Mouse (Mus musculus) neural tube, embryonic 12.5 days (tissue): ENCODE results near the gene Churc1. TPM values are rescaled to one million over a fixed set of nuclear protein-coding genes. Genes with fewer than 3 reads are reported as not detected.
"Not testable (repeated sequence)": the region's sequence is repeated elsewhere in the genome, so short reads cannot be mapped to it uniquely, and the experiment has no call there.

Experiments
- ATAC-seq: fragments of 200-750 bp; cut with Nextera tagmentation; 2 replicates; pipeline ENCODE4 v1.8.0; 2017; ENCODE audit warnings: low read depth, mild to moderate bottlenecking, moderate TSS enrichment, moderate library complexity; ENCODE audit not compliant: low FRiP score
- H3K27ac ChIP-seq: fragments of 300-500 bp; sonication (generic); 2 replicates; pipeline ENCODE4 v1.5.1; 2016
- H3K27me3 ChIP-seq: fragments of 300-500 bp; sonication (generic); replicated peaks from 2 replicates; pipeline ENCODE4 v1.6.1; 2016; ENCODE audit warnings: mild to moderate bottlenecking
- H3K36me3 ChIP-seq: fragments of 300-500 bp; sonication (generic); 2 replicates; pipeline ENCODE4 v1.6.1; 2016; ENCODE audit warnings: mild to moderate bottlenecking
- H3K4me1 ChIP-seq: fragments of 300-500 bp; sonication (generic); 2 replicates; pipeline ENCODE4 v1.6.1; 2016
- H3K4me2 ChIP-seq: fragments of 300-500 bp; sonication (generic); replicated peaks from 2 replicates; pipeline ENCODE4 v1.6.1; 2016; ENCODE audit warnings: mild to moderate bottlenecking
- H3K4me3 ChIP-seq: fragments of 300-500 bp; sonication (generic); 2 replicates; pipeline ENCODE4 v1.5.1; 2016
- H3K9ac ChIP-seq: fragments of 300-500 bp; sonication (generic); 2 replicates; pipeline ENCODE4 v1.6.1; 2016; ENCODE audit warnings: mild to moderate bottlenecking
- H3K9me3 ChIP-seq: fragments of 300-500 bp; sonication (generic); 2 replicates; pipeline ENCODE4 v1.6.1; 2016; ENCODE audit warnings: mild to moderate bottlenecking
- WGBS: fragments of 180-500 bp; shearing (Covaris S2); methylation state at CpG from one replicate; pipeline ENCODE4 v1.1.7; 2016; 5-methylcytosine and 5-hydroxymethylcytosine counted together
- polyA plus RNA-seq: library from polyadenylated mRNA; unstranded; fragments of >200 nt; fragmentation: Nextera tagmentation; extraction: Ambion mirVana; gene quantifications from 2 replicates; pipeline ENCODE4 v1.2.1, GENCODE M21; 2016

Churc1 gene
- polyA plus RNA-seq, 1 experiment from 2014 or later: 104 TPM

GRCm38 (mm10) chr12:76776898-76777297 lies 11.6 kb downstream of the Churc1 start:
- Histone ChIP-seq H3K27ac (no peak overlapping the region), H3K36me3 (no peaks in the 10 kb centered on the region), H3K4me2 (no peak overlapping the region), H3K9me3 (no peaks in the 10 kb centered on the region), H3K4me1 (no peaks in the 10 kb centered on the region), H3K27me3 (no peaks in the 10 kb centered on the region), H3K4me3 (no peak overlapping the region), H3K9ac (no peak overlapping the region)
- no peak for ATAC-seq
- WGBS: 92% methylated on average over 5 of the region's 5 CpGs

DNA sequence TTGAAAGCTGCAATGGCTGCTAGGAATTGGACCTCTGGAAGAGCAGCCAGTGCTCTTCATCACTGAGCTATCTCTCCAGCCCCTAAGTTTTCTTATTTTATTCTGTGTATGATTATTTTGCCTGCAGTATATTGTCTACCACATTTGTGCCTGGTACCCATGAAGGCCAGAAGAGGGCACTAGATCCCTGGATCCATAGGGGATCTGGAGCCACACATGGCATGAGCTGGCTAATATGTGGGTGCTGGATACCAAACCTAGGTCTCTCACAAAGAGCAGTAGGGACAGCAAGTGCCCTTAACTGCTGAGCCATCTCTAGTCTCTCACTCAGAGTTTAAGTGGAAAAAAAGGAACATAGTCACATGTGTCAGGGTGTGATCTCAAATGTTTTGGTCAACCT lies 12.5 kb downstream of the Churc1 start:
- ATAC-seq: no peak
- Histone ChIP-seq H3K4me2 (no peak overlapping the region), H3K27ac (no peak overlapping the region), H3K27me3 (no peaks in the 10 kb centered on the region), H3K9ac (no peak overlapping the region), H3K9me3 (no peaks in the 10 kb centered on the region), H3K36me3 (no peaks in the 10 kb centered on the region), H3K4me1 (no peaks in the 10 kb centered on the region), H3K4me3 (no peak overlapping the region)

DNA sequence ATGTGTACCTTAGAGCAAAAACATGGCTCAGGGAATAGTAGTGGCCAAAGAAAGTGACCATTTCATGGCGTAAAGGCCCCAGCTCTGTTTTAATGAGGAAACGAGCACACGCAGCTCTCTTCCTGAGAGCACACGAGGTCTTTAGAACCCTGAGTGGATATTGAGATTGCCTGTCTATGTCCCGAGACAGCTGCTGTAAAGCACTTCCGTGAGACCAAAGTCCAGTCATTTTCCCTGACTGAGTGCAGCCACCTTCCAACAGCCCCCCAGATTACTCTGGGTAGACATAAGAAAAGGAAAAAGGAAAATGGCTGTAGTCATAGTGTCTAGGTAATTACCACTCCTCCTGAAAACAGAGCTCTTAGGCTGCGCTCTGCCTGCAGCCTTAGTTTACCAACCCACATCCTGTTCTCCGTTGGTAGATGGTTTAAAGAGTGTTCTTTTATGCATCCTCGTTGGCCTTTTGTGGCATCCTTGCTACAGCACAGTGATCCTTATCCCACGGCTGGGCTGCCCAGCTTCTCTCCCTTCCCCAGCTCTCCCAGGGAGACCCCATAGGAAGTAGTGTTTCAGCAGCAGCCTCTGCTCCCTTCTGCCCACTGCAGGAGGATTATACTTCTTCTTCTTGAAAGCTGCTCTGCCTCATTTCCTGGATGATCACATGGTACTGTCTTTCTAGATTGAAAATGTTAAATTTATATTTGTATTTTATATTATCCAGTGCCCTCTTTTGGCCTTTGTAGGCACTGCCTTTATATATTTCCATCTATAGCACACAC lies 13.2 kb downstream of the Churc1 start:
- Histone ChIP-seq H3K4me3 (no peak overlapping the region), H3K27ac (no peak overlapping the region), H3K9me3 (no peaks in the 10 kb centered on the region), H3K27me3 (no peaks in the 10 kb centered on the region), H3K4me2 (no peak overlapping the region), H3K36me3 (no peaks in the 10 kb centered on the region), H3K4me1 (no peaks in the 10 kb centered on the region), H3K9ac (no peak overlapping the region)
- 86% methylated on average over 10 of the region's 10 CpGs for WGBS
- ATAC-seq: no peak

GRCm38 (mm10) chr12:76779951-76780350 lies 14.6 kb downstream of the Churc1 start:
- Histone ChIP-seq H3K27me3 (no peaks in the 10 kb centered on the region), H3K4me3 (no peak overlapping the region), H3K36me3 (no peaks in the 10 kb centered on the region), H3K9me3 (no peaks in the 10 kb centered on the region), H3K4me1 (no peaks in the 10 kb centered on the region), H3K27ac (no peak overlapping the region), H3K9ac (no peak overlapping the region), H3K4me2 (no peak overlapping the region)
- 75% methylated on average over 5 of the region's 5 CpGs for whole genome bisulfite sequencing
- no peak for ATAC-seq

DNA sequence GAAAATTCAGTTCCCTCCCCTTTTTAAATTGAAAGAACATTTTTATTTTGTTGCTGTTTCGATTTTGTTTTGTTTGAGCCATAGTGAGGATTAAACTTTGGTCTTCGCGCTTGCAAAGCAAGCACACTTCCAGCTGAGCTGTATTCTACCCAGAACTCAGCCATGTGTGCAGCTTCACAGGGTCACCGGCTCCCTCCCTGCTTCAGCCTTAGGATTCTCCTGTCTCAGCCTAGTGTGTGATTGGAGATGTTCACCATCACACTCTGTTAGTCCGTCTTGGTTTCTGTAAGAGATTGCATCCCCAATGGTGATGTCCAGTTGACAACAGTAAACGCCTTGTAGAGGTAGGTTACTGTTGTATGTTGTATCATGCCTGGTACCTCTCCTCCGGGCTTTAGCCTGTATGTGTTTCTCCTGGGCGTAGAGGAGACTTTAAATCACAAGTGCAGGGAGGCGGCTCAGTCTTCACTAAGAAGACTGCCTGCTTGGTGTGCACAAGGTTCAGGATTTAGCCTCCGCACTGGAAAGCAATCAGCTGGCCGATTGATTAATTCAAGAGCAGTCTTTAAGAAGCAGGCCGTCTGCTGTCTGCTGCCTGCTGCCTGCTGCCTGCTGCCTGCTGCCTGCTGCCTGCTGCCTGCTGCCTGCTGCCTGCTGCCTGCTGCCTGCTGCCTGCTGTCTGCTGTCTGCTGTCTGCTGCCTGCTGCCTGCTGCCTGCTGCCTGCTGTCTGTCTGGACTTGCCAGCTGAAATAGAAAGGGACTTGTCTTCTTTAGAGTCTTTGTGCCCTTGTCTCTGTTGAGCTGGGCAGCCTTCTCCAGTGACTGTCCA lies 15.5 kb downstream of the Churc1 start:
- Histone ChIP-seq H3K27ac (no peak overlapping the region), H3K9me3 (no peaks in the 10 kb centered on the region), H3K36me3 (no peaks in the 10 kb centered on the region), H3K4me3 (no peak overlapping the region), H3K27me3 (no peaks in the 10 kb centered on the region), H3K4me1 (no peaks in the 10 kb centered on the region), H3K9ac (no peak overlapping the region), H3K4me2 (no peak overlapping the region)
- ATAC-seq: peak; percentile 53; the same call in 1 of the 2 replicates
- WGBS: 67% methylated on average over 12 of the region's 12 CpGs

DNA sequence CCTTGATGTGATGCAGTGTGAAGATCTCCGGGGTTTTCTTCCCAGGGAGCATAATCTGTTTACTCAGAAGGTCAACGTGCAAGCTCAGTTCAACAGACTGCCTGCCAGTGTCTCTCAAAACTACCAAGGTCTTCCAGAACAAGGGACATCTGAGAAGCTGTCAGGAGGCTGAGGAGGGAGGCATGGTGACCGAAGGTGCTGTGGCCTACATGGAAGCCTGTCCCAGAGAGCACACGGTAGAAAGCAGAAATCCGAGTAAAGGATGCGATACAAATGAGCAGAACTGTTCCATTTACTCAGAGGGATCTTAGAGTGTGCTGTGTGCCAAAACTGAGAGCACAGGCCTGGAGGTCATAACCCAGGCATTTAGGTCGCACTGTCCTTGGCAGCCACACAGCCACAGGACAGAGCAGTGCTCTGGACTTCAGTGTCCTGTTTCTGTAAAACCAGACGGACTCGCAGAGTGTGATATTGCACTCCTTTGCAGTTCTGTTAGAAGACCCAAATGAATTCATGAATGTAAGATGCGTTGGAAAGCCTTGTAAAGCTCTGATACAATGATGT lies 18.8 kb downstream of the Churc1 start:
- H3K9me3 ChIP-seq: no peaks in the 10 kb centered on the region
- no peak for ATAC-seq
- no peak overlapping the region for H3K4me2 ChIP-seq
- H3K4me3 ChIP-seq: no peak overlapping the region
- no peak overlapping the region for H3K9ac ChIP-seq
- H3K36me3 ChIP-seq: no peaks in the 10 kb centered on the region
- H3K4me1 ChIP-seq: no peaks in the 10 kb centered on the region
- H3K27ac ChIP-seq: no peak overlapping the region
- WGBS: 80% methylated on average over 10 of the region's 10 CpGs
- H3K27me3 ChIP-seq: no peaks in the 10 kb centered on the region

DNA sequence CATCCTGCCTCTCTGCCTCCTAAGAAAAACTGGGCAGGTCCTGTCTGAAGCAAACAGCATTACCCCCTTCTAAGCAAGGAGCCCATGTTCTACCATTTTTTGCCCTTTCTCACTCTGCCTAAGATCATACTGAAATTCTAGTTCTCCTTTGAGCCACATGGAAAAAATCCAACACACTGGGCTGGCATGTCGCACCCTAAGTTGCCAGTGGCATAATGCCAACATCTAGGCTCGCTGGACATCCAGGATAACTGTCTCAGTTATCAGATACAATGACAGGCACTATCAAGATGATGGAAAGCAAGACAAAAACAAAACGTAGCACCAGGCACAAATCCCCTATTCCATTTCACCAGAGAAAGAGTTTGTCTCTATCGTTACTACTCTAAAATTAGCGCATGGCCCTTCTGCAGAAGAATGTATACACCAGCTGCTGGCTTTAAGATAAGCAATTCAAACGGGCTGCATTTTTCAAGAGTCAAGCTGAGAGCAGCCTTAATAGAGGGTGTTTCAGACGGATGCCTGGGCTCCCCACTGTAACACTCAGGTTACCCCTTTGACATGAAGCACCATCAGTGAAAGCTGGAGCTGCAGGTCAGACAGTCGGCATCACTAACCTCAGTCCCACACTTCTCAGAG lies 25.2 kb downstream of the Churc1 start:
- no peak overlapping the region for H3K4me2 ChIP-seq
- no peak for ATAC-seq
- H3K4me3 ChIP-seq: no peak overlapping the region
- no peak overlapping the region for H3K27ac ChIP-seq
- no peaks in the 10 kb centered on the region for H3K9me3 ChIP-seq
- 67% methylated on average over 8 of the region's 8 CpGs for WGBS
- no peaks in the 10 kb centered on the region for H3K27me3 ChIP-seq
- H3K9ac ChIP-seq: no peak overlapping the region
- no peaks in the 10 kb centered on the region for H3K4me1 ChIP-seq
- H3K36me3 ChIP-seq: no peaks in the 10 kb centered on the region

DNA sequence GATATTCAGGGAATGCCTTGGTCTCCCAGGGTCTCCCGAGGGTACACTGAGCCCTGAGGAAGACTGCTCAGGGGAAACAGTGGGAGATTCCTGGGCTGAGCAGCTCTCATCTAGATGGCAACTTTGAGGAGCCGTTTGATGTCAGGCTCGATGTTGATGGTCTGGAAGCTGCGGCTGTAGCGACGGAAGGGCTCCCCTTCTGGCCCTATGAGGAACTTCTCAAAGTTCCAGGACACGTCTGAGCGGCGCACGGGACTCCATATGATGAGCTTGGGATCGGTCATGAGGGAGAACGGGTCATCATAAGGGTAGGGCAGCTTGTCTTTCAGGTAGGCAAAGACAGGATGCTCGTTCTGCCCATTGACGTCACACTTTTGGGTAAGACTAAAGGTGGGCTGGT lies 27.2 kb downstream of the Churc1 start:
- not testable (repeated sequence) for H3K4me1 ChIP-seq, H3K4me3 ChIP-seq, ATAC-seq, H3K27me3 ChIP-seq, H3K27ac ChIP-seq, H3K36me3 ChIP-seq, H3K4me2 ChIP-seq, H3K9me3 ChIP-seq, H3K9ac ChIP-seq
- 50% methylated on average over 14 of the region's 14 CpGs for WGBS

DNA sequence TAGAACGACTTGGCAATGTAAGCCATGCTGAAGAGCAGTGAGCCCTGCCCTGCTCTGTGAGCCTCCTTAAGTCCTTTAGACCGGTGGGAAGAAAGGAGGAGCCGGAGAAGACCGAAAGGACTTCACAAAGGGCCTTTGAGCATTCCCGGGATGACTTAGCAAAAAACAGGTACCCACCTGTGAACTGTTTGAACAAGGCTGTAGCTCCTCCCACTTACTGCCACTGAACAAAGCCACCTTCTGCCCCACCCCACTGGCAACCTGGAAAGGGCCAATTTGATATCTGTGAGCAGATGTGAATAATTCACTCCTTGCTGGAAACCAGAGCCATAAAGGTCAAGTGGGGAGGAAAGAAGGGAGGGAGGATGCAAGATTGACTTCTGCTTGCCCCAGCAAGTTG lies 30.0 kb downstream of the Churc1 start, which contains the start of gene Gpx2:
Gpx2 (minus strand) TSS at position 205 of the 400 bp plus-strand sequence.
- Histone ChIP-seq H3K27ac (no peak within 1 kb of the TSS), H3K27me3 (no peaks in the 10 kb centered on the region), H3K4me3 (no peak within 1 kb of the TSS), H3K9me3 (no peaks in the 10 kb centered on the region), H3K4me2 (no peak within 1 kb of the TSS), H3K4me1 (peaks cover 5% of the 10 kb centered on the region; the same call in 1 of the 2 replicates), H3K9ac (no peak within 1 kb of the TSS), H3K36me3 (no peaks in the 10 kb centered on the region)
- no peak for ATAC-seq
- 75% methylated on average over 5 of the region's 5 CpGs for WGBS

GRCm38 (mm10) chr12:76796938-76797539 lies 31.7 kb downstream of the Churc1 start:
- Histone ChIP-seq H3K4me3 (no peak overlapping the region), H3K4me2 (no peak overlapping the region), H3K9me3 (no peaks in the 10 kb centered on the region), H3K9ac (no peak overlapping the region), H3K27me3 (no peaks in the 10 kb centered on the region), H3K36me3 (no peaks in the 10 kb centered on the region), H3K27ac (no peak overlapping the region), H3K4me1 (peaks cover 5% of the 10 kb centered on the region; the same call in 1 of the 2 replicates)
- no peak for ATAC-seq
- 90% methylated on average over 7 of the region's 7 CpGs for WGBS

GRCm38 (mm10) chr12:76798008-76798720 lies 32.8 kb downstream of the Churc1 start:
- no peak overlapping the region for H3K27ac ChIP-seq
- no peak overlapping the region for H3K4me3 ChIP-seq
- no peaks in the 10 kb centered on the region for H3K36me3 ChIP-seq
- no peak overlapping the region for H3K9ac ChIP-seq
- H3K9me3 ChIP-seq: no peaks in the 10 kb centered on the region
- peaks cover 5% of the 10 kb centered on the region; the same call in 1 of the 2 replicates for H3K4me1 ChIP-seq
- ATAC-seq: no peak
- no peaks in the 10 kb centered on the region for H3K27me3 ChIP-seq
- WGBS: 63% methylated on average over 5 of the region's 5 CpGs
- no peak overlapping the region for H3K4me2 ChIP-seq
